Mouse (Mus musculus) ovary, adult 18-20 months (tissue): ENCODE measurements around the gene Phc2.

Experiments used
- DNase-seq: peaks from one replicate; pipeline ENCODE4 v3.0.0; 2022; ENCODE audit warnings: low spot score, mixed read lengths

Phc2 gene

GRCm38 (mm10) chr4:128720110-128720509 is 65.6 kb downstream of the Phc2 start:
- peak; percentile 49 for DNase-seq

- DNase-seq, result no peak
Observed at GRCm38 (mm10) chr4:128721061-128721648, 66.7 kb downstream of the Phc2 start.

- DNase-seq, result no peak
Observed at GRCm38 (mm10) chr4:128721761-128722160, 67.3 kb downstream of the Phc2 start.

GRCm38 (mm10) chr4:128722932-128723331 is 68.4 kb downstream of the Phc2 start:
- DNase-seq, result no peak

- no peak for DNase-seq
Observed at GRCm38 (mm10) chr4:128723431-128723830, 68.9 kb downstream of the Phc2 start.

GRCm38 (mm10) chr4:128724059-128724458 is 69.6 kb downstream of the Phc2 start:
- DNase-seq, result no peak

GRCm38 (mm10) chr4:128727019-128727720 is 72.7 kb downstream of the Phc2 start:
- peak; percentile 69 for DNase-seq

- peak; percentile 57 for DNase-seq
Observed at GRCm38 (mm10) chr4:128727721-128728430, 73.4 kb downstream of the Phc2 start.

GRCm38 (mm10) chr4:128728431-128728851 is 73.9 kb downstream of the Phc2 start:
- no peak for DNase-seq

- no peak for DNase-seq
Observed at GRCm38 (mm10) chr4:128729033-128729708, 74.7 kb downstream of the Phc2 start.

GRCm38 (mm10) chr4:128729709-128730037 is 75.2 kb downstream of the Phc2 start:
- DNase-seq, result no peak

GRCm38 (mm10) chr4:128730271-128730670 is 75.8 kb downstream of the Phc2 start:
- no peak for DNase-seq

GRCm38 (mm10) chr4:128732794-128733193 is 78.3 kb downstream of the Phc2 start:
- DNase-seq, result no peak

- DNase-seq, result no peak
Observed at GRCm38 (mm10) chr4:128733496-128733895, 79.0 kb downstream of the Phc2 start.

GRCm38 (mm10) chr4:128734217-128734616 is 79.7 kb downstream of the Phc2 start:
- DNase-seq, result peak; percentile 69

GRCm38 (mm10) chr4:128734721-128735671 is 80.5 kb downstream of the Phc2 start:
- no peak for DNase-seq

GRCm38 (mm10) chr4:128737137-128737589 is 82.7 kb downstream of the Phc2 start:
- no peak for DNase-seq

- DNase-seq, result no peak
Observed at GRCm38 (mm10) chr4:128737825-128738610, 83.5 kb downstream of the Phc2 start.

- DNase-seq, result no peak
Observed at GRCm38 (mm10) chr4:128740878-128741277, 86.4 kb downstream of the Phc2 start.

- DNase-seq, result no peak
Observed at GRCm38 (mm10) chr4:128741906-128742305, 87.4 kb downstream of the Phc2 start.
